Mouse (Mus musculus): Measurements from ENCODE around the gene Elovl5. TPM values are rescaled to one million over a fixed set of nuclear protein-coding genes. Genes with fewer than 3 reads are reported as not detected.
A peak's percentile ranks its signal among the peaks of the same experiment; 100 is the strongest.

The Elovl5 gene
- polyA plus RNA-seq, 1 experiment from 2014 or later, result 57.8 TPM

GRCm38 (mm10) chr9:77917622-77918131 is 513 bp downstream of the Elovl5 start:
- Histone ChIP-seq H3K27me3 (no peaks in the 10 kb centered on the region), H3K4me2 (replicated peaks) (peak overlapping the region; percentile 89), H3K27ac (replicated peaks) (peak overlapping the region; percentile 82), H3K4me3 (replicated peaks) (peak overlapping the region; percentile 82), H3K9me3 (replicated peaks) (no peaks in the 10 kb centered on the region), H3K36me3 (no peaks in the 10 kb centered on the region), H3K9ac (peak overlapping the region; percentile 66), H3K4me1 (peaks cover 24% of the 10 kb centered on the region)
- 0% methylated on average over 44 of the region's 45 CpGs for WGBS
- ATAC-seq (ENCODE audit: insufficient number of reproducible peaks, low FRiP score, low TSS enrichment, low read depth), result peak; percentile 20; the same call in 1 of the 2 replicates

GRCm38 (mm10) chr9:77918211-77918610 is 1.0 kb downstream of the Elovl5 start:
- Histone ChIP-seq H3K4me3 (replicated peaks) (peak overlapping the region; percentile 82), H3K4me1 (peaks cover 26% of the 10 kb centered on the region), H3K27me3 (no peaks in the 10 kb centered on the region), H3K9me3 (replicated peaks) (no peaks in the 10 kb centered on the region), H3K4me2 (replicated peaks) (peak overlapping the region; percentile 89), H3K9ac (peak overlapping the region; percentile 66), H3K36me3 (no peaks in the 10 kb centered on the region), H3K27ac (replicated peaks) (no peak overlapping the region)
- 19% methylated on average over 10 of the region's 10 CpGs for WGBS
- ATAC-seq (ENCODE audit: insufficient number of reproducible peaks, low FRiP score, low TSS enrichment, low read depth), result no peak

- WGBS, result 77% methylated on average over 5 of the region's 5 CpGs
- no peak for ATAC-seq (ENCODE audit: insufficient number of reproducible peaks, low FRiP score, low TSS enrichment, low read depth)
- peaks cover 27% of the 10 kb centered on the region for H3K4me1 ChIP-seq
- no peak overlapping the region for H3K4me3 ChIP-seq (replicated peaks)
- no peaks in the 10 kb centered on the region for H3K36me3 ChIP-seq
- H3K9me3 ChIP-seq (replicated peaks), result no peaks in the 10 kb centered on the region
- H3K27me3 ChIP-seq, result no peaks in the 10 kb centered on the region
- no peak overlapping the region for H3K27ac ChIP-seq (replicated peaks)
- H3K9ac ChIP-seq, result no peak overlapping the region
- H3K4me2 ChIP-seq (replicated peaks), result no peak overlapping the region; the same call in 1 of the 2 replicates
Observed at GRCm38 (mm10) chr9:77918961-77919670, 2.0 kb downstream of the Elovl5 start.

- 67% methylated on average over 3 of the region's 3 CpGs for WGBS
- Histone ChIP-seq H3K4me3 (replicated peaks) (no peak overlapping the region), H3K4me1 (peaks cover 30% of the 10 kb centered on the region), H3K36me3 (no peaks in the 10 kb centered on the region), H3K9me3 (replicated peaks) (no peaks in the 10 kb centered on the region), H3K9ac (no peak overlapping the region), H3K27ac (replicated peaks) (no peak overlapping the region), H3K27me3 (no peaks in the 10 kb centered on the region), H3K4me2 (replicated peaks) (no peak overlapping the region)
- no peak for ATAC-seq (ENCODE audit: insufficient number of reproducible peaks, low FRiP score, low TSS enrichment, low read depth)
Observed at GRCm38 (mm10) chr9:77920481-77920880, 3.3 kb downstream of the Elovl5 start.

GRCm38 (mm10) chr9:77921366-77922260 is 4.4 kb downstream of the Elovl5 start:
- 0 out of 2 replicates have a peak overlapping the region, but pooled peaks have one; percentile 11 for H3K27ac ChIP-seq (replicated peaks)
- no peaks in the 10 kb centered on the region for H3K36me3 ChIP-seq
- 62% methylated on average over 16 of the region's 18 CpGs for WGBS
- H3K4me2 ChIP-seq (replicated peaks), result no peak overlapping the region
- peaks cover 32% of the 10 kb centered on the region for H3K4me1 ChIP-seq
- H3K9ac ChIP-seq, result no peak overlapping the region
- ATAC-seq (ENCODE audit: insufficient number of reproducible peaks, low FRiP score, low TSS enrichment, low read depth), result no peak
- no peaks in the 10 kb centered on the region for H3K9me3 ChIP-seq (replicated peaks)
- H3K4me3 ChIP-seq (replicated peaks), result no peak overlapping the region
- no peaks in the 10 kb centered on the region for H3K27me3 ChIP-seq

- Histone ChIP-seq H3K9me3 (replicated peaks) (no peaks in the 10 kb centered on the region), H3K36me3 (no peaks in the 10 kb centered on the region), H3K9ac (no peak overlapping the region), H3K27me3 (no peaks in the 10 kb centered on the region), H3K27ac (replicated peaks) (no peak overlapping the region), H3K4me1 (peaks cover 40% of the 10 kb centered on the region), H3K4me3 (replicated peaks) (no peak overlapping the region), H3K4me2 (replicated peaks) (no peak overlapping the region)
- WGBS, result 80% methylated on average over 8 of the region's 8 CpGs
- ATAC-seq (ENCODE audit: insufficient number of reproducible peaks, low FRiP score, low TSS enrichment, low read depth), result no peak
Observed at GRCm38 (mm10) chr9:77923774-77924173, 6.6 kb downstream of the Elovl5 start.

GRCm38 (mm10) chr9:77924199-77924598 is 7.0 kb downstream of the Elovl5 start:
- H3K4me2 ChIP-seq (replicated peaks), result no peak overlapping the region
- 66% methylated on average over 11 of the region's 11 CpGs for WGBS
- no peaks in the 10 kb centered on the region for H3K9me3 ChIP-seq (replicated peaks)
- no peak overlapping the region for H3K4me3 ChIP-seq (replicated peaks)
- no peak for ATAC-seq (ENCODE audit: insufficient number of reproducible peaks, low FRiP score, low TSS enrichment, low read depth)
- H3K9ac ChIP-seq, result no peak overlapping the region
- H3K27me3 ChIP-seq, result no peaks in the 10 kb centered on the region
- H3K36me3 ChIP-seq, result no peaks in the 10 kb centered on the region
- peaks cover 40% of the 10 kb centered on the region for H3K4me1 ChIP-seq
- H3K27ac ChIP-seq (replicated peaks), result no peak overlapping the region

GRCm38 (mm10) chr9:77926151-77926550 is 9.0 kb downstream of the Elovl5 start:
- whole genome bisulfite sequencing, result 83% methylated on average over 8 of the region's 8 CpGs
- Histone ChIP-seq H3K9ac (no peak overlapping the region), H3K27ac (replicated peaks) (no peak overlapping the region), H3K4me2 (replicated peaks) (no peak overlapping the region), H3K9me3 (replicated peaks) (no peaks in the 10 kb centered on the region), H3K36me3 (no peaks in the 10 kb centered on the region), H3K4me1 (peaks cover 48% of the 10 kb centered on the region), H3K4me3 (replicated peaks) (no peak overlapping the region), H3K27me3 (no peaks in the 10 kb centered on the region)
- no peak for ATAC-seq (ENCODE audit: insufficient number of reproducible peaks, low FRiP score, low TSS enrichment, low read depth)

GRCm38 (mm10) chr9:77926911-77927310 is 9.7 kb downstream of the Elovl5 start:
- ATAC-seq (ENCODE audit: insufficient number of reproducible peaks, low FRiP score, low TSS enrichment, low read depth), result no peak
- WGBS, result 82% methylated on average over 5 of the region's 5 CpGs
- H3K4me1 ChIP-seq, result peaks cover 52% of the 10 kb centered on the region

GRCm38 (mm10) chr9:77927431-77927830 is 10.3 kb downstream of the Elovl5 start:
- Histone ChIP-seq H3K4me1 (peaks cover 52% of the 10 kb centered on the region), H3K4me3 (replicated peaks) (no peak overlapping the region), H3K27me3 (no peaks in the 10 kb centered on the region), H3K36me3 (no peaks in the 10 kb centered on the region), H3K27ac (replicated peaks) (no peak overlapping the region), H3K9me3 (replicated peaks) (no peaks in the 10 kb centered on the region), H3K4me2 (replicated peaks) (no peak overlapping the region), H3K9ac (no peak overlapping the region)
- ATAC-seq (ENCODE audit: insufficient number of reproducible peaks, low FRiP score, low TSS enrichment, low read depth), result no peak
- 35% methylated on average over 6 of the region's 6 CpGs for WGBS

More at GRCm38 (mm10) chr9:77926911-77927310, 9.7 kb downstream of the Elovl5 start:
- Histone ChIP-seq H3K9me3 (replicated peaks) (no peaks in the 10 kb centered on the region), H3K4me3 (replicated peaks) (no peak overlapping the region), H3K9ac (no peak overlapping the region), H3K27me3 (no peaks in the 10 kb centered on the region), H3K27ac (replicated peaks) (no peak overlapping the region), H3K4me2 (replicated peaks) (no peak overlapping the region), H3K36me3 (no peaks in the 10 kb centered on the region)

- Histone ChIP-seq H3K4me1 (peaks cover 49% of the 10 kb centered on the region), H3K9me3 (replicated peaks) (no peaks in the 10 kb centered on the region), H3K4me3 (replicated peaks) (no peak overlapping the region), H3K36me3 (no peaks in the 10 kb centered on the region), H3K9ac (no peak overlapping the region), H3K27me3 (no peaks in the 10 kb centered on the region), H3K27ac (replicated peaks) (no peak overlapping the region), H3K4me2 (replicated peaks) (no peak overlapping the region)
- 65% methylated on average over 4 of the region's 4 CpGs for WGBS
- ATAC-seq (ENCODE audit: insufficient number of reproducible peaks, low FRiP score, low TSS enrichment, low read depth), result no peak
Observed at GRCm38 (mm10) chr9:77928769-77929168, 11.6 kb downstream of the Elovl5 start.

All from embryonic facial prominence, embryonic 15.5 days (tissue).